Mouse (Mus musculus) heart, adult 2 months (tissue): ENCODE measurements around the gene Tgfb1.
A peak's percentile ranks its signal among the peaks of the same experiment; 100 is the strongest.

Experiments used
- CTCF ChIP-seq: fragments of 200-600 bp; IDR thresholded peaks from 2 replicates; pipeline ENCODE4 v1.8.1; 2022; ENCODE audit warnings: antibody characterized with exemption, mild to moderate bottlenecking, moderate library complexity
- POLR2A ChIP-seq: fragments of 200-500 bp; IDR thresholded peaks from 2 replicates; pipeline ENCODE4 v1.6.1; 2011; ENCODE audit warnings: mild to moderate bottlenecking, low read depth, low read length, control low read depth; ENCODE audit not compliant: insufficient read depth

- TF ChIP-seq POLR2A, result peak; percentile 86
- TF ChIP-seq CTCF, result 0 out of 2 replicates have a peak, but pooled peaks have one; percentile 8
These were observed 32.1 kb downstream of the Tgfb1 start, which contains the start of gene Ccdc97 for GRCm38 (mm10) chr7:25718788-25719417.
